Mouse (Mus musculus) intestine, embryonic 15.5 days (tissue): ENCODE measurements at regions not wholly inside any gene's neighbourhood (a gene's known extent, or its start where the extent isn't known, plus 50 kb on each side); places are given as distances from the start of the nearest gene placed in this dataset.
A peak's percentile ranks its signal among the peaks of the same experiment; 100 is the strongest.

Experiments used
- ATAC-seq: fragments of 200-750 bp; cut with Nextera tagmentation; 2 replicates; pipeline ENCODE4 v1.8.0; 2017; ENCODE audit warnings: moderate TSS enrichment, moderate library complexity
- H3K27ac ChIP-seq: fragments of 300-500 bp; sonication (generic); 2 replicates; pipeline ENCODE4 v1.5.1; 2015; ENCODE audit warnings: mild to moderate bottlenecking, inconsistent platforms
- H3K27me3 ChIP-seq: fragments of 300-500 bp; sonication (generic); replicated peaks from 2 replicates; pipeline ENCODE4 v1.6.1; 2015; ENCODE audit warnings: inconsistent platforms
- H3K36me3 ChIP-seq: fragments of 300-500 bp; sonication (generic); 2 replicates; pipeline ENCODE4 v1.6.1; 2015; ENCODE audit warnings: inconsistent platforms
- H3K4me1 ChIP-seq: fragments of 300-500 bp; sonication (generic); replicated peaks from 2 replicates; pipeline ENCODE4 v1.6.1; 2015; ENCODE audit warnings: inconsistent platforms
- H3K4me2 ChIP-seq: fragments of 300-500 bp; sonication (generic); replicated peaks from 2 replicates; pipeline ENCODE4 v1.6.1; 2015; ENCODE audit warnings: mild to moderate bottlenecking, inconsistent platforms
- H3K4me3 ChIP-seq: fragments of 300-500 bp; sonication (generic); replicated peaks from 2 replicates; pipeline ENCODE4 v1.5.1; 2015; ENCODE audit warnings: inconsistent platforms
- H3K9ac ChIP-seq: fragments of 300-500 bp; sonication (generic); 2 replicates; pipeline ENCODE4 v1.6.1; 2015; ENCODE audit warnings: inconsistent platforms
- H3K9me3 ChIP-seq: fragments of 300-500 bp; sonication (generic); 2 replicates; pipeline ENCODE4 v1.6.1; 2016; ENCODE audit warnings: inconsistent platforms
- WGBS: fragments of 180-500 bp; shearing (Covaris S2); methylation state at CpG from one replicate; pipeline ENCODE4 v1.1.7; 2015; 5-methylcytosine and 5-hydroxymethylcytosine counted together

GRCm38 (mm10) chr19:27040321-27041025 is 154.8 kb downstream of the Gm815 start:
- ATAC-seq = no peak
- 47% methylated on average over 3 of the region's 3 CpGs for WGBS
- peaks cover 5% of the 10 kb centered on the region; the same call in 1 of the 2 replicates for H3K4me1 ChIP-seq
- no peaks in the 10 kb centered on the region for H3K36me3 ChIP-seq
- H3K27ac ChIP-seq = no peak overlapping the region
- no peak overlapping the region for H3K9ac ChIP-seq
- H3K27me3 ChIP-seq = no peaks in the 10 kb centered on the region
- no peak overlapping the region for H3K4me3 ChIP-seq
- H3K4me2 ChIP-seq = no peak overlapping the region
- no peaks in the 10 kb centered on the region for H3K9me3 ChIP-seq

GRCm38 (mm10) chr19:27066449-27067181 is 149.7 kb upstream of the Vldlr start:
- H3K4me2 ChIP-seq = no peak overlapping the region; the same call in 1 of the 2 replicates
- H3K36me3 ChIP-seq = no peaks in the 10 kb centered on the region
- H3K4me1 ChIP-seq = peaks cover 7% of the 10 kb centered on the region; the same call in 1 of the 2 replicates
- WGBS = 43% methylated on average over 12 of the region's 12 CpGs
- H3K9me3 ChIP-seq = no peaks in the 10 kb centered on the region
- H3K27ac ChIP-seq = 0 out of 2 replicates have a peak overlapping the region, but pooled peaks have one; percentile 0
- no peak overlapping the region for H3K4me3 ChIP-seq
- H3K9ac ChIP-seq = no peak overlapping the region
- H3K27me3 ChIP-seq = no peaks in the 10 kb centered on the region
- ATAC-seq = peak; percentile 84

GRCm38 (mm10) chr19:27073281-27073680 is 143.0 kb upstream of the Vldlr start:
- no peak overlapping the region for H3K9ac ChIP-seq
- H3K4me1 ChIP-seq = no peaks in the 10 kb centered on the region
- WGBS = 85% methylated on average over 3 of the region's 3 CpGs
- H3K4me3 ChIP-seq = no peak overlapping the region
- no peaks in the 10 kb centered on the region for H3K27me3 ChIP-seq
- no peak for ATAC-seq
- H3K36me3 ChIP-seq = no peaks in the 10 kb centered on the region
- no peak overlapping the region for H3K4me2 ChIP-seq
- no peaks in the 10 kb centered on the region for H3K9me3 ChIP-seq
- H3K27ac ChIP-seq = no peak overlapping the region

DNA sequence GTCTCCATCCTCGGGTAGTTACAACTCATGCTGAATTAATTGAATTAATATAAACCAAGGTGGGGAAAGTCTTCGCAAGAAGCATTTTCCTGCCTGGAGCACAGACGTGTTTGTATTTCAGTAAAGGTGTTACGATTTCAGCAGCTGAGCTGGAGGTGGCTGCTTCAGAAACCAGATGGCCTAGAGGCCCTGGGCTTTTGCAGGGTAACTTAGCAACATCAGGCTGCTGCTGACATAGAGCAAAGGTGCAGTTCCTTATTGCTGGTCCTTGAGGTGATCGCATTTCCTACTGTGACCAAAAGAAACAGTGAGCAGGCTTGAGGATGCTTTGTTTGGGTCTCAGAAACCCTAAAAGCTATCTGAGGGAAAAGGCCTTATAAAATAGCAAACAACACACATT is 141.3 kb upstream of the Vldlr start:
- no peak overlapping the region for H3K27ac ChIP-seq

DNA sequence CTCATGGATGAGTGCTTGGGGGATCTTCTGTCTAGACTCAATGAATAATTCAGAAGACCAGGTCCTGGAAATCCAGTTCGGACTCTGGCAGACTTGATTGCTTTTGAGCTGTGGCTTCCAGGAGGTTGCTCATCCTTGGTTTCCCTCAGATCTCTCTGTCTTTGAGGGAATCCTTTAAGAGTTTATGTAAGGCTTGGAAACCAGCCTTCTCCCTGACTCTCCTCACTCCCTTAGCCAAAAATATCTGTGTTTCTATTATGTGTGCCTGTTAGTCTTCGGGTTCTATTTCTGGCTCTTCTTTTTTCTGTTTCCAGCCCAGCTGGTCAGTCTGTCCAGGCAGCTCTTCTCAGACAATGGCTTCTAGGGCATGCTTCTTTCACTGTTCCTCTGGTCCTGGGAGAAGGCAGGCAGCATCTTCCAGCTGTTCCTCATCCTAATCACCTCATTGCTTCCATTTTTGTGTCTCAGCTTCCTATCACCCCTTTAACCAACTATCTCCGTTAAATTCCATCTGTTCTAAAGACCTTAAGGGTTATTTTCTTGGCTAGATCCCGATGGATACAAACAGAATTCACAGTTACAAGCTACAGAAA is 139.3 kb upstream of the Vldlr start:
- H3K9me3 ChIP-seq = no peaks in the 10 kb centered on the region
- H3K27me3 ChIP-seq = no peaks in the 10 kb centered on the region
- ATAC-seq = no peak
- H3K9ac ChIP-seq = no peak overlapping the region
- no peak overlapping the region for H3K27ac ChIP-seq
- WGBS = 47% methylated on average over 4 of the region's 4 CpGs
- H3K36me3 ChIP-seq = no peaks in the 10 kb centered on the region
- H3K4me1 ChIP-seq = no peaks in the 10 kb centered on the region
- H3K4me3 ChIP-seq = no peak overlapping the region
- no peak overlapping the region for H3K4me2 ChIP-seq

More for the DNA sequence above, 141.3 kb upstream of the Vldlr start:
- H3K4me2 ChIP-seq = no peak overlapping the region
- no peaks in the 10 kb centered on the region for H3K9me3 ChIP-seq
- WGBS = 54% methylated on average over 5 of the region's 5 CpGs
- ATAC-seq = no peak
- H3K4me3 ChIP-seq = no peak overlapping the region
- no peak overlapping the region for H3K9ac ChIP-seq
- no peaks in the 10 kb centered on the region for H3K4me1 ChIP-seq
- H3K27me3 ChIP-seq = no peaks in the 10 kb centered on the region
- H3K36me3 ChIP-seq = no peaks in the 10 kb centered on the region

- Histone ChIP-seq H3K9ac (no peak overlapping the region), H3K4me3 (no peak overlapping the region), H3K4me2 (no peak overlapping the region), H3K36me3 (no peaks in the 10 kb centered on the region), H3K27ac (no peak overlapping the region), H3K27me3 (no peaks in the 10 kb centered on the region), H3K4me1 (no peaks in the 10 kb centered on the region), H3K9me3 (no peaks in the 10 kb centered on the region)
- no peak for ATAC-seq
- WGBS = 76% methylated on average over 2 of the region's 2 CpGs
These were observed 128.9 kb upstream of the Vldlr start for GRCm38 (mm10) chr19:27087344-27087743.

DNA sequence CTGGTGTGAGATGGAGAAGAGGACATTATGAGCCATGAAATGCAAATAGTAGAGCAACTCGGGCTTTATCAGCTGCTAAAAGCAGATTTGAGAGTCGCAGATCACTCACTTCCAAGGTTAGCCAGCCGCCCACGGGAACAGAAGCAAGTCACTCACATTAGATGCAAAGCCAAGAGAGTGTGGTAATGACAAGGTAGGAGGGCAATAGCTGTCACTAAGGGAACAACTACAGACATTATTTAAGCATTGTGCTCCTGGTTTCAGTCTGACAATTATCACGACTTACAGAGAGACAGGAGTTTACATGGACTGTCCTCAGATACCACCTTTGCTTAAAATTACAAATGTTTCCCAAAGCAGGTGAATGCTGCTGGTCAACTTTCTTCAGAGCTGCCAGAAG is 128.5 kb upstream of the Vldlr start:
- ATAC-seq = no peak
- no peak overlapping the region for H3K4me2 ChIP-seq
- no peak overlapping the region for H3K4me3 ChIP-seq
- no peaks in the 10 kb centered on the region for H3K9me3 ChIP-seq
- no peak overlapping the region for H3K27ac ChIP-seq
- WGBS = 71% methylated on average over 5 of the region's 5 CpGs
- no peaks in the 10 kb centered on the region for H3K27me3 ChIP-seq
- no peak overlapping the region for H3K9ac ChIP-seq
- no peaks in the 10 kb centered on the region for H3K36me3 ChIP-seq
- no peaks in the 10 kb centered on the region for H3K4me1 ChIP-seq

DNA sequence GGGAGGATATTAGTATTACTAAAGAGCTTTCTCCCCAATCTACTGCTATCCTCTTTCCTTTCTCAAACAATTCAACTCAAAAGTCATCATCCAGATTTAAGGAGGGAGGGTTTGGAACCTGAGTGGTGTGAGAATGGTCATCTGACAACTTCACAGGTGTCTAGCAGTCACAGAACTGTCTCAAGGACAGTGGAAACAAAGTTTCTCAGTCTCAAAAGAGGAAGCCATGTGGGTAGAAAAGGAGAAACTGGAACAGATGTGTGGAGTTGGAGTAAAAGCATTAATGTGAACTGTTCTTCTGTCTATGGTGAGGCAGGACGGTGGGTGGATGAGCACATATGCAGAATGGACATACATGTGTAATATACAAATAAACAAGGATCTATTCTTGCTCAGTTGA is 127.2 kb upstream of the Vldlr start:
- 89% methylated on average over 1 of the region's 1 CpGs for WGBS
- ATAC-seq = no peak

DNA sequence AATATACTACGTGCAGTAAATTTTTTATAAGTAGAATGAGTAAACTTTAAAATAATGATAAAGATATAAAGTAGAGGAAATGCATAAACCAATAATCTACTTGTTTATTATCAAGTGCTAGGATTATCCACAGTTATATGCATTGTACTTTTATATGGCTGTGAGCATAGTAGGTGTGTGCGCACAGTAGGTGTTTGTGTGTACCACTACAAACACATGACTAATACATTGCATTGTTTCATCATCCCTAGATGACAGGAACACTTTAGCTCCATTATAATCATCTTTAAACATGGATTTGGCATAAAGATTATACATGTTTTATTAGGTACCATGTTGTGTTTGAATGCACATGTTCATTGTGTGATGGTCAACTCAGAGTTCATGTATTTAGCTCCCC is 124.7 kb upstream of the Vldlr start:
- no peaks in the 10 kb centered on the region for H3K36me3 ChIP-seq
- H3K9me3 ChIP-seq = no peaks in the 10 kb centered on the region
- no peak overlapping the region for H3K4me2 ChIP-seq
- ATAC-seq = no peak
- H3K4me3 ChIP-seq = no peak overlapping the region
- no peaks in the 10 kb centered on the region for H3K4me1 ChIP-seq
- WGBS = 94% methylated on average over 2 of the region's 2 CpGs
- H3K27ac ChIP-seq = no peak overlapping the region
- no peaks in the 10 kb centered on the region for H3K27me3 ChIP-seq
- no peak overlapping the region for H3K9ac ChIP-seq

More for the DNA sequence above, 127.2 kb upstream of the Vldlr start:
- Histone ChIP-seq H3K4me2 (no peak overlapping the region), H3K4me1 (no peaks in the 10 kb centered on the region), H3K9me3 (no peaks in the 10 kb centered on the region), H3K9ac (no peak overlapping the region), H3K27me3 (no peaks in the 10 kb centered on the region), H3K36me3 (no peaks in the 10 kb centered on the region), H3K4me3 (no peak overlapping the region), H3K27ac (no peak overlapping the region)

- Histone ChIP-seq H3K4me2 (no peak overlapping the region), H3K9me3 (no peaks in the 10 kb centered on the region), H3K36me3 (no peaks in the 10 kb centered on the region), H3K4me1 (no peaks in the 10 kb centered on the region), H3K27me3 (no peaks in the 10 kb centered on the region), H3K9ac (no peak overlapping the region), H3K4me3 (no peak overlapping the region), H3K27ac (no peak overlapping the region)
- ATAC-seq = no peak
- 85% methylated on average over 13 of the region's 13 CpGs for WGBS
These were observed 121.4 kb upstream of the Vldlr start for GRCm38 (mm10) chr19:27094777-27095478.

DNA sequence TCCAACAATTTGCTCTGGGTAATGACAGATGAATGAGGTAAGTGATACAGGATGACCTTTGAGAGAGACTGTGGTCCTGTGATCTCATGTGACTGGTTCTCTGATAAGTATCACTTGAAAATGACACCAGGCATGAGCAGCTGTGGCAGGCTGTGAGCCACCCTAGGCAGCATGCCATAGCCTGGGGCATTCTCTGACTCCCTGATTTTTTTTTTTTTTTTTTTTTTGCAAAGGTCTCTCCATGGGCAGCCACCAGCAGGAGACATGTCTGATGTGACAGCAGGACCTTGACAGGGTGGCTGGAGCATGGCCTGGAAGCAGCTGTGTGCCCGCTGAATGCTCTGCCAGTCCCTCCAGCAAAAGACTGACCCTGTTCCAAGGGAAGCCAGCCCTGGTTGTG is 116.4 kb upstream of the Vldlr start:
- Histone ChIP-seq H3K27me3 (no peaks in the 10 kb centered on the region; the same call in 1 of the 2 replicates), H3K4me1 (no peaks in the 10 kb centered on the region), H3K36me3 (no peaks in the 10 kb centered on the region), H3K9ac (no peak overlapping the region), H3K27ac (no peak overlapping the region), H3K9me3 (no peaks in the 10 kb centered on the region), H3K4me2 (no peak overlapping the region), H3K4me3 (no peak overlapping the region)
- WGBS = 80% methylated on average over 1 of the region's 1 CpGs
- no peak for ATAC-seq

DNA sequence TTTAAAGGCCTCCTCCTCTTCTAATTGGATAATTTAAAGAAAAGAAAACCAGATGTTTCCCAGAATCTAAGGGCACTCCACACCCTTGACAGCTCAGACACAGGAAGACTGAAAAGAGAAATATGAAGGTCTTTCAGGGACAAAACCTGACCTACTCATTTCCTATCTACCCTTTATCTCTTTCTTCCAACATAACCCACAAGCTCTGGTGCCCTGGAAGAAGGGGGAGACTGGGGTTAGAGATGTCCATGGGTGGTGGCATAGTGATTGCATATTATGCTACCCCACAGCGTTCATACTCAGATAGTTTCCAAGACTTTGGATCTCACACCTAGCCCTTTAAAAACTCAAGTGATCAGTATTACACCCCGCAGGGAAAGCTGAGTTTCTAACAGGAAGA is 105.8 kb upstream of the Vldlr start:
- no peak overlapping the region for H3K9ac ChIP-seq
- no peak overlapping the region for H3K4me3 ChIP-seq
- no peak overlapping the region for H3K27ac ChIP-seq
- no peaks in the 10 kb centered on the region for H3K27me3 ChIP-seq
- ATAC-seq = no peak
- H3K4me1 ChIP-seq = no peaks in the 10 kb centered on the region
- H3K4me2 ChIP-seq = no peak overlapping the region
- 84% methylated on average over 2 of the region's 2 CpGs for WGBS
- no peaks in the 10 kb centered on the region for H3K36me3 ChIP-seq
- H3K9me3 ChIP-seq = no peaks in the 10 kb centered on the region
